Mouse (Mus musculus) cerebellum, adult 2 months (tissue): ENCODE data around the gene Rhd. TPM values are rescaled to one million over a fixed set of nuclear protein-coding genes. Genes with fewer than 3 reads are reported as not detected.

Source experiments
- DNase-seq, 2 experiments: peaks; one replicate each; pipeline ENCODE4 v3.0.0; 2021
- H3K27ac ChIP-seq: fragments of 200-500 bp; 2 replicates; pipeline ENCODE4 v1.5.1; 2012; ENCODE audit warnings: low read length, control low read depth, inconsistent platforms; ENCODE audit not compliant: insufficient read depth
- H3K27me3 ChIP-seq: fragments of 200-500 bp; 2 replicates; pipeline ENCODE4 v1.6.1; 2012; ENCODE audit warnings: inconsistent platforms, mild to moderate bottlenecking, low read length, moderate library complexity; ENCODE audit not compliant: control insufficient read depth, insufficient read depth
- H3K4me1 ChIP-seq: fragments of 200-500 bp; 2 replicates; pipeline ENCODE4 v1.6.1; 2011; ENCODE audit warnings: low read length; ENCODE audit not compliant: control insufficient read depth, insufficient read depth
- H3K4me3 ChIP-seq: fragments of 200-500 bp; replicated peaks from 2 replicates; pipeline ENCODE3; 2011; ENCODE audit warnings: mild to moderate bottlenecking, low read depth, low read length, control low read depth; ENCODE audit not compliant: insufficient read depth
- CTCF ChIP-seq: fragments of 200-500 bp; IDR thresholded peaks from 2 replicates; pipeline ENCODE4 v1.5.1; 2011; ENCODE audit warnings: low read depth, mild to moderate bottlenecking, control low read depth, low read length, moderate library complexity, borderline replicate concordance; ENCODE audit not compliant: insufficient read depth
- POLR2A ChIP-seq: fragments of 200-500 bp; IDR thresholded peaks from 2 replicates; pipeline ENCODE4 v1.6.1; 2011; ENCODE audit warnings: low read length, control low read depth, borderline replicate concordance; ENCODE audit not compliant: insufficient read depth
- WGBS: fragments of 180-500 bp; shearing (Covaris S2); methylation state at CpG from one replicate; pipeline ENCODE4 v1.1.7; 2018; 5-methylcytosine and 5-hydroxymethylcytosine counted together
- polyA plus RNA-seq: library from polyadenylated mRNA; depleted of rRNA; stranded (reverse); fragments of >200 nt; gene quantifications from 2 replicates; pipeline ENCODE4 v1.2.3, GENCODE M21; 2012

The Rhd gene
- polyA plus RNA-seq, 1 experiment: 1.0 TPM

GRCm38 (mm10) chr4:134922111-134922924 is 58.0 kb downstream of the Rhd start:
- Histone ChIP-seq H3K27ac (peak overlapping the region; percentile 91), H3K27me3 (no peaks in the 10 kb centered on the region), H3K4me1 (peaks cover 7% of the 10 kb centered on the region; the same call in 1 of the 2 replicates), H3K4me3 (peak overlapping the region; percentile 89)
- TF ChIP-seq POLR2A: no peak
- TF ChIP-seq CTCF: no peak
- 63% methylated on average over 10 of the region's 10 CpGs for WGBS
- no peak for DNase-seq

- no peak for TF ChIP-seq CTCF
- 0 out of 2 replicates have a peak, but pooled peaks have one; percentile 21 for TF ChIP-seq POLR2A
- WGBS: under 1% methylated on average over 13 of the region's 13 CpGs
- no peaks in the 10 kb centered on the region for H3K27me3 ChIP-seq
These were observed 58.5 kb downstream of the Rhd start for GRCm38 (mm10) chr4:134922925-134923244.

GRCm38 (mm10) chr4:134923258-134924018 is 59.1 kb downstream of the Rhd start, which contains the start of gene Rsrp1:
Gene Rsrp1, plus strand, starts transcription at chr4:134923592.
- TF ChIP-seq POLR2A (peak; percentile 100), CTCF (no peak)
- Histone ChIP-seq H3K4me3 (peak within 1 kb of the TSS; percentile 91), H3K27me3 (no peaks in the 10 kb centered on the region), H3K27ac (peak within 1 kb of the TSS; percentile 98), H3K4me1 (peaks cover 7% of the 10 kb centered on the region; the same call in 1 of the 2 replicates)
- WGBS: under 1% methylated on average over 64 of the region's 64 CpGs
- peak; percentile 99 for DNase-seq

More at GRCm38 (mm10) chr4:134922925-134923244, 58.5 kb downstream of the Rhd start:
- peak overlapping the region; percentile 91 for H3K27ac ChIP-seq
- DNase-seq: peak in 1 of 2 experiments; percentile 67
- H3K4me1 ChIP-seq: peaks cover 7% of the 10 kb centered on the region; the same call in 1 of the 2 replicates
- H3K4me3 ChIP-seq: peak overlapping the region; percentile 89

- no peaks in the 10 kb centered on the region for H3K27me3 ChIP-seq
- peak overlapping the region; percentile 91 for H3K4me3 ChIP-seq
- H3K27ac ChIP-seq: peak overlapping the region; percentile 98
- under 1% methylated on average over 75 of the region's 75 CpGs for WGBS
- H3K4me1 ChIP-seq: peaks cover 7% of the 10 kb centered on the region; the same call in 1 of the 2 replicates
- no peak for TF ChIP-seq POLR2A
- TF ChIP-seq CTCF: no peak
- DNase-seq: peak; percentile 48 to 59
These were observed 59.8 kb downstream of the Rhd start for GRCm38 (mm10) chr4:134924019-134924741.

GRCm38 (mm10) chr4:134925206-134925605 is 60.9 kb downstream of the Rhd start:
- Histone ChIP-seq H3K4me1 (peaks cover 7% of the 10 kb centered on the region; the same call in 1 of the 2 replicates), H3K27ac (no peak overlapping the region), H3K4me3 (peak overlapping the region; percentile 91), H3K27me3 (no peaks in the 10 kb centered on the region)
- TF ChIP-seq POLR2A: no peak
- 12% methylated on average over 8 of the region's 8 CpGs for WGBS
- no peak for DNase-seq

GRCm38 (mm10) chr4:134927815-134928463 is 63.6 kb downstream of the Rhd start:
- no peak overlapping the region for H3K4me3 ChIP-seq
- no peak for TF ChIP-seq POLR2A
- TF ChIP-seq CTCF: no peak
- 58% methylated on average over 5 of the region's 5 CpGs for WGBS
- no peaks in the 10 kb centered on the region for H3K27me3 ChIP-seq
- no peak for DNase-seq
- peaks cover 7% of the 10 kb centered on the region for H3K4me1 ChIP-seq
- no peak overlapping the region for H3K27ac ChIP-seq

GRCm38 (mm10) chr4:134928464-134928836 is 64.1 kb downstream of the Rhd start:
- Histone ChIP-seq H3K4me3 (no peak overlapping the region), H3K4me1 (peaks cover 7% of the 10 kb centered on the region), H3K27ac (no peak overlapping the region), H3K27me3 (no peaks in the 10 kb centered on the region)
- DNase-seq: no peak
- TF ChIP-seq POLR2A: no peak
- TF ChIP-seq CTCF: no peak
- 73% methylated on average over 1 of the region's 1 CpGs for WGBS
